Mouse (Mus musculus): Measurements from ENCODE around the gene Pkp1. TPM values are rescaled to one million over a fixed set of nuclear protein-coding genes. Genes with fewer than 3 reads are reported as not detected.

Pkp1 gene
- 0.07 and 0.08 TPM in 2 replicates for polyA plus RNA-seq (2015; fragmentation: Nextera tagmentation; extraction: Ambion mirVana)

- Histone ChIP-seq H3K27me3 (replicated peaks; ENCODE audit: control insufficient read depth, insufficient read depth, low read length) (peaks cover 56% of the 10 kb centered on the region), H3K4me3 (replicated peaks; ENCODE audit: low read length) (no peak within 1 kb of the TSS), H3K9ac (replicated peaks; ENCODE audit: low read depth, low read length) (no peak within 1 kb of the TSS), H3K9me3 (ENCODE audit: control insufficient read depth, low read length) (no peaks in the 10 kb centered on the region), H3K4me1 (replicated peaks; ENCODE audit: control insufficient read depth, insufficient read depth, low read length) (no peaks in the 10 kb centered on the region), H3K4me2 (ENCODE audit: low read length) (peak within 1 kb of the TSS; percentile 20; the same call in 1 of the 2 replicates), H3K27ac (ENCODE audit: low read length) (no peak within 1 kb of the TSS), H3K36me3 (ENCODE audit: control insufficient read depth, insufficient read depth) (no peaks in the 10 kb centered on the region)
- WGBS, result under 1% methylated on average over 64 of the region's 67 CpGs
- ATAC-seq, result no peak
Measured at GRCm38 (mm10) chr1:135918644-135919407, at the start of gene Pkp1. Pkp1 (minus strand) TSS chr1:135919207.

GRCm38 (mm10) chr1:135967739-135968138, 48.7 kb upstream of the Pkp1 start:
- H3K27me3 ChIP-seq (replicated peaks; ENCODE audit: control insufficient read depth, insufficient read depth, low read length), result no peaks in the 10 kb centered on the region
- H3K4me2 ChIP-seq (ENCODE audit: low read length), result no peak overlapping the region
- H3K9ac ChIP-seq (replicated peaks; ENCODE audit: low read depth, low read length), result no peak overlapping the region
- no peak overlapping the region for H3K4me3 ChIP-seq (replicated peaks; ENCODE audit: low read length)
- H3K36me3 ChIP-seq (ENCODE audit: control insufficient read depth, insufficient read depth), result no peaks in the 10 kb centered on the region
- H3K9me3 ChIP-seq (ENCODE audit: control insufficient read depth, low read length), result no peaks in the 10 kb centered on the region
- no peak for ATAC-seq
- H3K4me1 ChIP-seq (replicated peaks; ENCODE audit: control insufficient read depth, insufficient read depth, low read length), result no peaks in the 10 kb centered on the region
- 85% methylated on average over 4 of the region's 4 CpGs for WGBS
- H3K27ac ChIP-seq (ENCODE audit: low read length), result no peak overlapping the region

- H3K9ac ChIP-seq (replicated peaks; ENCODE audit: low read depth, low read length), result no peak overlapping the region
- no peak for ATAC-seq
- H3K27ac ChIP-seq (ENCODE audit: low read length), result no peak overlapping the region
- H3K4me3 ChIP-seq (replicated peaks; ENCODE audit: low read length), result no peak overlapping the region
- no peaks in the 10 kb centered on the region for H3K27me3 ChIP-seq (replicated peaks; ENCODE audit: control insufficient read depth, insufficient read depth, low read length)
- WGBS, result 81% methylated on average over 11 of the region's 11 CpGs
- no peaks in the 10 kb centered on the region for H3K4me1 ChIP-seq (replicated peaks; ENCODE audit: control insufficient read depth, insufficient read depth, low read length)
- H3K36me3 ChIP-seq (ENCODE audit: control insufficient read depth, insufficient read depth), result no peaks in the 10 kb centered on the region
- H3K9me3 ChIP-seq (ENCODE audit: control insufficient read depth, low read length), result no peaks in the 10 kb centered on the region
- H3K4me2 ChIP-seq (ENCODE audit: low read length), result no peak overlapping the region
Measured at GRCm38 (mm10) chr1:135964561-135964960, 45.6 kb upstream of the Pkp1 start.

- Histone ChIP-seq H3K4me2 (ENCODE audit: low read length) (no peak overlapping the region), H3K4me3 (replicated peaks; ENCODE audit: low read length) (no peak overlapping the region), H3K9me3 (ENCODE audit: control insufficient read depth, low read length) (no peaks in the 10 kb centered on the region), H3K36me3 (ENCODE audit: control insufficient read depth, insufficient read depth) (no peaks in the 10 kb centered on the region), H3K9ac (replicated peaks; ENCODE audit: low read depth, low read length) (no peak overlapping the region), H3K4me1 (replicated peaks; ENCODE audit: control insufficient read depth, insufficient read depth, low read length) (no peaks in the 10 kb centered on the region), H3K27me3 (replicated peaks; ENCODE audit: control insufficient read depth, insufficient read depth, low read length) (no peaks in the 10 kb centered on the region), H3K27ac (ENCODE audit: low read length) (no peak overlapping the region)
- 67% methylated on average over 5 of the region's 5 CpGs for WGBS
- no peak for ATAC-seq
Measured at GRCm38 (mm10) chr1:135963177-135963576, 44.2 kb upstream of the Pkp1 start.

GRCm38 (mm10) chr1:135958483-135958882, 39.5 kb upstream of the Pkp1 start:
- 40% methylated on average over 4 of the region's 4 CpGs for WGBS
- Histone ChIP-seq H3K9me3 (ENCODE audit: control insufficient read depth, low read length) (no peaks in the 10 kb centered on the region), H3K4me1 (replicated peaks; ENCODE audit: control insufficient read depth, insufficient read depth, low read length) (no peaks in the 10 kb centered on the region), H3K27me3 (replicated peaks; ENCODE audit: control insufficient read depth, insufficient read depth, low read length) (no peaks in the 10 kb centered on the region), H3K27ac (ENCODE audit: low read length) (no peak overlapping the region), H3K4me3 (replicated peaks; ENCODE audit: low read length) (no peak overlapping the region), H3K4me2 (ENCODE audit: low read length) (no peak overlapping the region), H3K9ac (replicated peaks; ENCODE audit: low read depth, low read length) (no peak overlapping the region), H3K36me3 (ENCODE audit: control insufficient read depth, insufficient read depth) (no peaks in the 10 kb centered on the region)
- ATAC-seq, result 0 out of 2 replicates have a peak, but pooled peaks have one; percentile 40

- no peaks in the 10 kb centered on the region for H3K36me3 ChIP-seq (ENCODE audit: control insufficient read depth, insufficient read depth)
- 59% methylated on average over 2 of the region's 2 CpGs for WGBS
- H3K27ac ChIP-seq (ENCODE audit: low read length), result no peak overlapping the region
- no peak for ATAC-seq
- no peak overlapping the region for H3K9ac ChIP-seq (replicated peaks; ENCODE audit: low read depth, low read length)
- H3K27me3 ChIP-seq (replicated peaks; ENCODE audit: control insufficient read depth, insufficient read depth, low read length), result no peaks in the 10 kb centered on the region
- H3K4me3 ChIP-seq (replicated peaks; ENCODE audit: low read length), result no peak overlapping the region
- no peaks in the 10 kb centered on the region for H3K9me3 ChIP-seq (ENCODE audit: control insufficient read depth, low read length)
- peaks cover 4% of the 10 kb centered on the region; the same call in 1 of the 2 replicates for H3K4me1 ChIP-seq (replicated peaks; ENCODE audit: control insufficient read depth, insufficient read depth, low read length)
- no peak overlapping the region for H3K4me2 ChIP-seq (ENCODE audit: low read length)
Measured at GRCm38 (mm10) chr1:135948871-135949270, 29.9 kb upstream of the Pkp1 start.

GRCm38 (mm10) chr1:135946247-135946646, 27.2 kb upstream of the Pkp1 start:
- Histone ChIP-seq H3K9me3 (ENCODE audit: control insufficient read depth, low read length) (no peaks in the 10 kb centered on the region), H3K4me3 (replicated peaks; ENCODE audit: low read length) (no peak overlapping the region), H3K27me3 (replicated peaks; ENCODE audit: control insufficient read depth, insufficient read depth, low read length) (no peaks in the 10 kb centered on the region), H3K4me2 (ENCODE audit: low read length) (no peak overlapping the region), H3K27ac (ENCODE audit: low read length) (no peak overlapping the region), H3K9ac (replicated peaks; ENCODE audit: low read depth, low read length) (no peak overlapping the region), H3K36me3 (ENCODE audit: control insufficient read depth, insufficient read depth) (no peaks in the 10 kb centered on the region), H3K4me1 (replicated peaks; ENCODE audit: control insufficient read depth, insufficient read depth, low read length) (peaks cover 4% of the 10 kb centered on the region; the same call in 1 of the 2 replicates)
- ATAC-seq, result no peak
- WGBS, result 55% methylated on average over 4 of the region's 4 CpGs

GRCm38 (mm10) chr1:135945711-135946110, 26.7 kb upstream of the Pkp1 start:
- no peaks in the 10 kb centered on the region for H3K9me3 ChIP-seq (ENCODE audit: control insufficient read depth, low read length)
- no peaks in the 10 kb centered on the region for H3K36me3 ChIP-seq (ENCODE audit: control insufficient read depth, insufficient read depth)
- no peaks in the 10 kb centered on the region for H3K27me3 ChIP-seq (replicated peaks; ENCODE audit: control insufficient read depth, insufficient read depth, low read length)
- peak; percentile 27; the same call in 1 of the 2 replicates for ATAC-seq
- no peak overlapping the region for H3K27ac ChIP-seq (ENCODE audit: low read length)
- H3K4me1 ChIP-seq (replicated peaks; ENCODE audit: control insufficient read depth, insufficient read depth, low read length), result peaks cover 4% of the 10 kb centered on the region; the same call in 1 of the 2 replicates
- H3K4me2 ChIP-seq (ENCODE audit: low read length), result no peak overlapping the region
- no peak overlapping the region for H3K4me3 ChIP-seq (replicated peaks; ENCODE audit: low read length)
- H3K9ac ChIP-seq (replicated peaks; ENCODE audit: low read depth, low read length), result no peak overlapping the region
- WGBS, result 14% methylated on average over 7 of the region's 7 CpGs

- Histone ChIP-seq H3K27ac (ENCODE audit: low read length) (no peak overlapping the region), H3K9me3 (ENCODE audit: control insufficient read depth, low read length) (no peaks in the 10 kb centered on the region), H3K27me3 (replicated peaks; ENCODE audit: control insufficient read depth, insufficient read depth, low read length) (no peaks in the 10 kb centered on the region), H3K36me3 (ENCODE audit: control insufficient read depth, insufficient read depth) (no peaks in the 10 kb centered on the region), H3K4me2 (ENCODE audit: low read length) (no peak overlapping the region), H3K4me3 (replicated peaks; ENCODE audit: low read length) (no peak overlapping the region), H3K4me1 (replicated peaks; ENCODE audit: control insufficient read depth, insufficient read depth, low read length) (peaks cover 4% of the 10 kb centered on the region; the same call in 1 of the 2 replicates), H3K9ac (replicated peaks; ENCODE audit: low read depth, low read length) (no peak overlapping the region)
- WGBS, result 41% methylated on average over 12 of the region's 12 CpGs
- peak; percentile 78 for ATAC-seq
Measured at GRCm38 (mm10) chr1:135944526-135945259, 25.7 kb upstream of the Pkp1 start.
